Mouse (Mus musculus): Measurements from ENCODE around the gene Krt15.

GRCm38 (mm10) chr11:100145104-100145503, 9.4 kb upstream of the Krt15 start:
- TF ChIP-seq CTCF (IDR thresholded peaks at IDR 0.05; ENCODE audit: control insufficient read depth, insufficient read depth, insufficient replicate concordance, low read depth, low read length) (no peak), POLR2A (IDR thresholded peaks at IDR 0.05; ENCODE audit: control insufficient read depth, low read depth, low read length) (no peak)

Data from testis, adult 2 months (tissue).